Mouse (Mus musculus) MEL (cell line): ENCODE measurements around the gene Oasl1. TPM values are rescaled to one million over a fixed set of nuclear protein-coding genes. Genes with fewer than 3 reads are reported as not detected.

ENCODE experiments used
- DNase-seq: peaks from one replicate; pipeline ENCODE4 v3.0.0; 2011; ENCODE audit warnings: low read depth, low spot score
- H3K27ac ChIP-seq: 2 replicates; pipeline ENCODE4 v1.5.1; 2012; ENCODE audit warnings: low read depth, mild to moderate bottlenecking, control low read depth, low read length, moderate library complexity; ENCODE audit not compliant: control insufficient read depth
- H3K27me3 ChIP-seq, 2 experiments: fragments of 150-350 bp in 1 of 2; sonication (generic) in 1 of 2; 2 replicates each; pipeline ENCODE4 v1.6.1; 2012; ENCODE audit warnings: low read length in 2 of 2, mild to moderate bottlenecking in 2 of 2, improper control_type of control experiment in 1 of 2, moderate library complexity in 1 of 2; ENCODE audit not compliant: insufficient read depth in 2 of 2, control insufficient read depth in 1 of 2
- H3K36me3 ChIP-seq, 2 experiments: 2 replicates each; pipeline ENCODE4 v1.6.1; 2012 to 2014; ENCODE audit warnings: low read length in 2 of 2, improper control_type of control experiment in 1 of 2, inconsistent platforms in 1 of 2, mild to moderate bottlenecking in 1 of 2; ENCODE audit not compliant: insufficient read depth in 2 of 2, control insufficient read depth in 1 of 2
- H3K4me1 ChIP-seq, 2 experiments: fragments of 150-350 bp in 1 of 2; sonication (generic) in 1 of 2; 2 replicates each; pipeline ENCODE4 v1.6.1; 2012; ENCODE audit warnings: low read length in 2 of 2, improper control_type of control experiment in 1 of 2, mild to moderate bottlenecking in 1 of 2; ENCODE audit not compliant: insufficient read depth in 2 of 2, control insufficient read depth in 1 of 2
- H3K4me3 ChIP-seq, 2 experiments: fragments of 150-350 bp in 1 of 2; sonication (generic) in 1 of 2; 2 replicates each; pipeline ENCODE4 v1.5.1; 2012; ENCODE audit warnings: low read depth in 2 of 2, low read length in 2 of 2, mild to moderate bottlenecking in 2 of 2, moderate library complexity in 2 of 2, control low read depth in 1 of 2, improper control_type of control experiment in 1 of 2; ENCODE audit not compliant: control insufficient read depth in 1 of 2, insufficient read depth in 1 of 2
- H3K79me2 ChIP-seq: 2 replicates; pipeline ENCODE4 v1.6.1; 2012; ENCODE audit warnings: mild to moderate bottlenecking, low read length, moderate library complexity; ENCODE audit not compliant: control insufficient read depth, poor library complexity, insufficient read depth
- H3K9ac ChIP-seq: 2 replicates; pipeline ENCODE4 v1.6.1; 2012; ENCODE audit warnings: low read depth, mild to moderate bottlenecking, control low read depth, low read length, moderate library complexity; ENCODE audit not compliant: control insufficient read depth, poor library complexity, severe bottlenecking
- H3K9me3 ChIP-seq: fragments of 150-350 bp; sonication (generic); replicated peaks from 2 replicates; pipeline ENCODE4 v1.6.1; 2012; ENCODE audit warnings: mild to moderate bottlenecking, low read length, improper control_type of control experiment, moderate library complexity; ENCODE audit not compliant: insufficient read depth
- BHLHE40 ChIP-seq: IDR thresholded peaks from 2 replicates; pipeline ENCODE4 v1.6.1; 2012; ENCODE audit warnings: low read depth, mild to moderate bottlenecking, inconsistent platforms, low read length, improper control_type of control experiment, borderline replicate concordance
- CTCF ChIP-seq, 3 experiments: IDR thresholded peaks in 2 of 3; conservative IDR thresholded peaks in 1 of 3; 2 replicates each; pipeline ENCODE4 v1.5.1; 2011 to 2012; ENCODE audit warnings: low read length in 3 of 3, low read depth in 2 of 3, mild to moderate bottlenecking in 2 of 3, improper control_type of control experiment in 1 of 3, inconsistent platforms in 1 of 3, mixed read lengths in 1 of 3, moderate library complexity in 1 of 3; ENCODE audit not compliant: control insufficient read depth in 1 of 3, insufficient read depth in 1 of 3, poor library complexity in 1 of 3, severe bottlenecking in 1 of 3
- E2F4 ChIP-seq: IDR thresholded peaks from 2 replicates; pipeline ENCODE4 v1.6.1; 2011; ENCODE audit warnings: low read depth, low read length, improper control_type of control experiment, borderline replicate concordance
- ELF1 ChIP-seq: IDR thresholded peaks from 2 replicates; pipeline ENCODE4 v1.6.1; 2014; ENCODE audit warnings: low read depth, mild to moderate bottlenecking, inconsistent platforms, low read length, improper control_type of control experiment, moderate library complexity
- ETS1 ChIP-seq: IDR thresholded peaks from 2 replicates; pipeline ENCODE4 v1.6.1; 2012; ENCODE audit warnings: low read depth, mild to moderate bottlenecking, inconsistent platforms, low read length, improper control_type of control experiment, moderate library complexity
- GABPA ChIP-seq: IDR thresholded peaks from 2 replicates; pipeline ENCODE4 v1.6.1; 2012; ENCODE audit warnings: low read depth, mild to moderate bottlenecking, inconsistent platforms, low read length, improper control_type of control experiment, moderate library complexity
- HCFC1 ChIP-seq: IDR thresholded peaks from 2 replicates; pipeline ENCODE4 v1.6.1; 2012; ENCODE audit warnings: low read depth, mild to moderate bottlenecking, inconsistent platforms, low read length, improper control_type of control experiment, moderate library complexity
- KAT2A ChIP-seq: conservative IDR thresholded peaks from 2 replicates; pipeline ENCODE4 v1.6.1; 2012; ENCODE audit warnings: low read depth, low read length, improper control_type of control experiment, inconsistent platforms
- MEF2A ChIP-seq: IDR thresholded peaks from 2 replicates; pipeline ENCODE4 v1.6.1; 2014; ENCODE audit warnings: low read depth, mild to moderate bottlenecking, inconsistent platforms, low read length, improper control_type of control experiment; ENCODE audit not compliant: poor library complexity, insufficient replicate concordance, severe bottlenecking; ENCODE audit errors: extremely low read depth
- MYC ChIP-seq: IDR thresholded peaks from 2 replicates; pipeline ENCODE4 v1.6.1; 2011; ENCODE audit warnings: low read depth, mild to moderate bottlenecking, low read length, improper control_type of control experiment, moderate library complexity
- NRF1 ChIP-seq: IDR thresholded peaks from 2 replicates; pipeline ENCODE4 v1.6.1; 2014; ENCODE audit warnings: low read depth, mild to moderate bottlenecking, inconsistent platforms, low read length, improper control_type of control experiment, moderate library complexity; ENCODE audit not compliant: poor library complexity, insufficient read depth, severe bottlenecking
- POLR2A ChIP-seq, 2 experiments: IDR thresholded peaks; 2 replicates each; pipeline ENCODE4 v1.6.1; 2011 to 2012; ENCODE audit warnings: low read length in 2 of 2, mild to moderate bottlenecking in 2 of 2, control low read depth in 1 of 2, improper control_type of control experiment in 1 of 2, low read depth in 1 of 2, moderate library complexity in 1 of 2; ENCODE audit not compliant: control insufficient read depth in 1 of 2, insufficient read depth in 1 of 2, poor library complexity in 1 of 2
- POLR2AphosphoS2 ChIP-seq: IDR thresholded peaks from 2 replicates; pipeline ENCODE4 v1.6.1; 2011; ENCODE audit warnings: low read length, improper control_type of control experiment
- RAD21 ChIP-seq: IDR thresholded peaks from 2 replicates; pipeline ENCODE4 v1.6.1; 2011; ENCODE audit warnings: mild to moderate bottlenecking, low read depth, low read length, improper control_type of control experiment
- SIN3A ChIP-seq: IDR thresholded peaks from 2 replicates; pipeline ENCODE4 v1.6.1; 2012; ENCODE audit warnings: low read length, improper control_type of control experiment, inconsistent platforms
- TAL1 ChIP-seq: IDR thresholded peaks from 2 replicates; pipeline ENCODE4 v1.6.1; 2012; ENCODE audit warnings: mild to moderate bottlenecking, inconsistent platforms, low read length, moderate library complexity, mixed read lengths
- TCF12 ChIP-seq: IDR thresholded peaks from 2 replicates; pipeline ENCODE4 v1.6.1; 2014; ENCODE audit warnings: low read depth, mild to moderate bottlenecking, inconsistent platforms, low read length, improper control_type of control experiment, moderate library complexity
- UBTF ChIP-seq: IDR thresholded peaks from 2 replicates; pipeline ENCODE4 v1.6.1; 2012; ENCODE audit warnings: low read depth, mild to moderate bottlenecking, inconsistent platforms, low read length, improper control_type of control experiment, moderate library complexity, borderline replicate concordance; ENCODE audit not compliant: insufficient read depth
- USF1 ChIP-seq: IDR thresholded peaks from 2 replicates; pipeline ENCODE4 v1.6.1; 2014; ENCODE audit warnings: low read depth, mild to moderate bottlenecking, inconsistent platforms, low read length, improper control_type of control experiment, moderate library complexity
- USF2 ChIP-seq, 2 experiments: IDR thresholded peaks; 2 replicates each; pipeline ENCODE4 v1.6.1; 2011 to 2012; ENCODE audit warnings: improper control_type of control experiment in 2 of 2, low read length in 2 of 2, borderline replicate concordance in 1 of 2, inconsistent platforms in 1 of 2, low read depth in 1 of 2, mild to moderate bottlenecking in 1 of 2; ENCODE audit not compliant: insufficient read depth in 1 of 2
- ZMIZ1 ChIP-seq: IDR thresholded peaks from 2 replicates; pipeline ENCODE4 v1.6.1; 2012; ENCODE audit warnings: low read depth, mild to moderate bottlenecking, inconsistent platforms, low read length, improper control_type of control experiment, moderate library complexity
- ZNF384 ChIP-seq: IDR thresholded peaks from 2 replicates; pipeline ENCODE4 v1.6.1; 2012; ENCODE audit warnings: low read depth, mild to moderate bottlenecking, inconsistent platforms, low read length, improper control_type of control experiment
- polyA plus RNA-seq, 2 experiments: library from polyadenylated mRNA; stranded (reverse) in 1 of 2; unstranded in 1 of 2; fragments of >175 nt in 1 of 2; fragments of >200 nt in 1 of 2; gene quantifications; 2 replicates each; pipeline versions ENCODE4 v1.2.1 to v1.2.4; 2012; ENCODE audit warnings: low replicate concordance in 2 of 2, low read depth in 1 of 2; ENCODE audit not compliant: insufficient read length in 2 of 2, insufficient read depth in 1 of 2, missing spikeins in 1 of 2
- total RNA-seq: library from RNA; depleted of rRNA; stranded (reverse); fragments of 300-350 nt; gene quantifications from 2 replicates; pipeline ENCODE4 v1.2.3, GENCODE M21; 2012

Oasl1 gene
- total and polyA plus RNA-seq, 3 experiments: 8.2 to 33.3 TPM; not detected in 1

DNA sequence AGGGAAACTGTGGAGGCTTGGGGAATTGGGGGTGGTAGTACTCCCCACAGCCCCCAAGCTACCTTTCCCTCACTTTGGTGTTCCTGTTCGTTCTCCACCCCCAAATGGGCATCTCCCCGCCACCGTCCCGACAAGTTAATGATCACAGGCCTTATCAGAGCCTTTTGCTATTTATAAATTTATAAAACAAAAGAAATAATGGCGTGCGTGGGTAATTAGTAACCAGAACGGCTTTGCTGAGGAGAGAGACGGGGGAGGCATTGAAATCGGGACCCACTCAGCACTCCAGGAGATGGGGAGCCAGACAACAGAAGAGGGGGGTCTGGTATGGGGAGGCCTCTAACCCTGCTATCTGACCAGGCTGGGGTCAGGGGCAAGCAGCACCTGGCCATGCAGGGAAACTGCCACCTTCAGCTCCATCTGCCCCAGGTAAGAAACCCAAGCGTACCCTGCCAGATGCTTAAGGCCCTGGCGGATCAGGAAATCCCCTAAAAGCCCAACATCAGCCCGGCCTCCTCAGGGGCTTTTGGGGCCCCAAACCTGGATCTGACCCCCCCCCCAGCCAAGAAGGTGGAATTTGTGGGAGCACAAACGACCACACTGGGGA lies 46.7 kb downstream of the Oasl1 start:
- no peak overlapping the region for H3K9ac ChIP-seq

DNA sequence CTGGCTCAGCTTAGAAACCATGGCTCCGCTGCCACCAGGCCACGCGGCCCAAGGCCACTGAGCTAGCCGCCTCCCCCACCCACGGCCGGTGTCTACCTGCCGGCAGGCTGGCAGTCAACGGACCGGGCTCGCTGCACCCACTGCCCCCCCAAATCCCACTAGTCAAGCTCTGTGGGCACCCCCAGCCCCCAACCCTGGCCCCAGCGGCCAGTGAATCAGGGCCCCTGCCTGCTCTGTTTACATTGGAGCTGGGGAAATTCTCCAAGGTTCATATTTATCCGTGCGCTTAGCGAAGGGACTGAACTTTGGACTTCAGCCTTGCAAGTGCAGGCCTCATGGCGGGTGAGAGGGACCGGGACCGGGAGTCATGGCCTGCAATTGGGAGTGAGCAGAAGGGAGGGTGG lies 47.8 kb downstream of the Oasl1 start, which contains the start of gene Hnf1a:
Hnf1a (minus strand) TSS at position 271 of the 404 bp plus-strand sequence.
- Histone ChIP-seq H3K4me3 (no peak within 1 kb of the TSS), H3K36me3 (peaks cover 0 to 2% of the 10 kb centered on the region in 2 experiments; a peak in 2 of 4 replicates), H3K79me2 (no peaks in the 10 kb centered on the region), H3K9ac (no peak within 1 kb of the TSS), H3K27me3 (no peaks in the 10 kb centered on the region; a peak in 1 of 4 replicates), H3K9me3 (no peaks in the 10 kb centered on the region), H3K27ac (no peak within 1 kb of the TSS), H3K4me1 (peaks cover 0 to 6% of the 10 kb centered on the region in 2 experiments; a peak in 2 of 4 replicates)
- no peak for TF ChIP-seq SIN3A
- TF ChIP-seq RAD21: no peak
- TF ChIP-seq NRF1: no peak
- TF ChIP-seq TCF12: no peak
- TF ChIP-seq ELF1: no peak
- DNase-seq: no peak

More for the DNA sequence above, 46.7 kb downstream of the Oasl1 start:
- Histone ChIP-seq H3K79me2 (no peaks in the 10 kb centered on the region), H3K36me3 (peaks cover 0 to 4% of the 10 kb centered on the region in 2 experiments; a peak in 2 of 4 replicates), H3K27ac (no peak overlapping the region), H3K9me3 (no peaks in the 10 kb centered on the region), H3K27me3 (no peaks in the 10 kb centered on the region; a peak in 1 of 4 replicates), H3K4me1 (peaks cover 0 to 8% of the 10 kb centered on the region in 2 experiments; a peak in 2 of 4 replicates), H3K4me3 (no peak overlapping the region)
- TF ChIP-seq BHLHE40 (no peak), UBTF (no peak)
- DNase-seq: no peak

DNA sequence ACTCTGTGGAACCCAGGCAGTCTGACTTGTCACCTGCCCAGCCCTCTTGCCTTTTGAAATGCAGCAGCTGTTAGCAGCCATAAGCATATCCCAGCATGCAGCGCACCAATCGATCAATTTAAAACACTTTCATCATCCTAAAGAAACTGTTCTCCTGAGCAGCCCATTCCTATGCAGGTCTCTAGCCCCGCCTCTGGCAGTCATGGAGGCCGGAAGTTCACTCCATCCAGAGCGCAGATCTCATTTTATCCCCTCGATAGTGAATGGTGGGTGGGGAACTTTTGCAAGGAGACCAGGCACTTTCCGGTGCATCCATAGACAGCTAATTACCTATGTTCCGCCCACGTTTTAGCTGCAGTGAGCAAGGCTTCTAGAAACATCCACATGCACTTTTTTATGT lies 49.2 kb downstream of the Oasl1 start:
- H3K27me3 ChIP-seq: no peaks in the 10 kb centered on the region; a peak in 1 of 4 replicates
- TF ChIP-seq KAT2A (no peak), POLR2AphosphoS2 (no peak), CTCF (IDR thresholded peaks at IDR 0.05 in 2 of 3, conservative IDR thresholded peaks at IDR 0.05 in 1 of 3; ENCODE audit: control insufficient read depth in 1 of 3, insufficient read depth in 1 of 3, low read depth in 2 of 3, low read length in 3 of 3, poor library complexity in 1 of 3, severe bottlenecking in 1 of 3) (no peak), GABPA (no peak), TAL1 (no peak), RAD21 (no peak), MEF2A (no peak), USF1 (no peak), ETS1 (no peak), E2F4 (no peak), ZMIZ1 (no peak), ZNF384 (no peak), HCFC1 (no peak), BHLHE40 (no peak), MYC (no peak), USF2 (IDR thresholded peaks at IDR 0.05; ENCODE audit: borderline replicate concordance in 1 of 2, insufficient read depth in 1 of 2, low read depth in 1 of 2, low read length in 2 of 2) (no peak), UBTF (no peak), POLR2A (IDR thresholded peaks at IDR 0.05; ENCODE audit: control insufficient read depth in 1 of 2, insufficient read depth in 1 of 2, low read depth in 1 of 2, low read length in 2 of 2, poor library complexity in 1 of 2) (no peak)
- H3K9me3 ChIP-seq: no peaks in the 10 kb centered on the region
- no peak overlapping the region for H3K9ac ChIP-seq
- H3K79me2 ChIP-seq: no peaks in the 10 kb centered on the region
- no peak overlapping the region for H3K4me3 ChIP-seq
- H3K4me1 ChIP-seq: no peaks in the 10 kb centered on the region
- H3K27ac ChIP-seq: no peak overlapping the region
- no peak for DNase-seq
- H3K36me3 ChIP-seq: no peaks in the 10 kb centered on the region
